Mouse (Mus musculus) testis, postnatal 10 days (tissue): ENCODE data around the gene Cdh6.

Experiments used
- DNase-seq: peaks from one replicate; pipeline ENCODE4 v3.0.0; 2021; ENCODE audit warnings: low spot score

The Cdh6 gene

DNA sequence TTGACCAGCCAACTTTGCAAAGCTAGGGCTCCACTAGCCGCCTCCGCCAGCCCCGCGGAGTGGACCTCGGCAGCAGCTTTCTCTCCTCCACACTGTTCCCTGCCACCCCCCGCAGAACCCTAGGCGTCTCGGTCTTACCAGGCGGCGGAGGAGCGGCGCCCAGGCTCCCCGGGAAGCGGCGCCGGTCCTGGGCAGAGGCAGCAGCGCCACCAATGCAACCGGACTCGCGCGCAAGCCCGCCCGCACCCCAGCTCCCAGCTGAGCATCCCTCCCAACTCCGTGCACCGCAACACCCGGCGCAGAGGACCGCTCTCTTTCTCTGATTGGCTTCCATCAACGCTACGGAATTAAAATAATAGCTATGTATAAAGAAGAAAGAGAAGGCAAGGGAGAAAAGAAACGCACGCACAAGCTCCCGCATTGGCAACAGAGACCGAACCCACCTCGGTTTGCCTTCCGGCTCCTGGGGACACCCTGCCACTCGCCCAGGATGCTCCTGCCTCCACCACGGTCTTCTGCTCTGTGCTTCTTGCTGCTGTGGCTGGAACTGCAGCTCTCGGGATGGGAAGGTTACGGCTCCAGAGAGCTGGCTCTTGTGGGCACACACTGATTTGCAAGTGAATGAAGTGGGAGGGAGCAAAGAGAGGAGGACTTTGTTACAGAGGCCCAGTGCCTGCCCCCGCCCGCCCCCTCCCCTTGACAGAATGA is at the start of gene Cdh6:
Cdh6 (minus strand) TSS at position 605 of the 708 bp plus-strand sequence.
- peak; percentile 46 for DNase-seq

DNA sequence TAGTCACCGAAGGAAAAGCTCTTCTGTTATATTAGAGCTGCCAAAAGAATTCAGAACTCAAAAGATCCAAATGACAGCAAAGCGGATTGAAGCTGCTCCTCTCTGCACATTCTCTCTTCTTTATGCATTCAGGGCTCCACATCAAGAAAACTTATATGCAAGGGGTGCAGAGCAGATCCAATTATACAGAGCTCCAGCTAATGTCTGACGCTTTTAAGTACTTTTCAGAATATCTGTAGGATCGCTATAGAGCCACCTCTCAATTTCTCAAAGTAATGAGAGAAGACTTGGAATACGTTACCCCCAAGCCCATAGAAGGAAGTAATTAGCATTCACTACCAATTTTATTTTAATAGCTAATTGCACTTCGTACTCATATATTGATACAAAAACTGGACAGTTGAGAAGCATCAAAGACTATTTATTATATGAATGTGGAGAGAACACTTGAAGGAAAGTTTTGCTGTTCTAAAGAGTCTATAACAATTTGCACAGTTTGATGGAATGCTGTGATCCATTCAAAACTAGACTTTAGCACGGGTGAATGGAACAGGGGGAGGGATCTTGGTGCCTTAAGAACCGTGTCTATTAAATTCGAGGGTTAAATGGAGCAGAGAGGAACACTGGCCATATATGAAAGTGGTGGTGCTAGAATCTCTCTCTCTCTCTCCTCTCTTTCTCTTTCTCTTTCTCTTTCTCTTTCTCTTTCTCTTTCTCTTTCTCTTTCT is 46.4 kb upstream of the Cdh6 start:
- DNase-seq = no peak

DNA sequence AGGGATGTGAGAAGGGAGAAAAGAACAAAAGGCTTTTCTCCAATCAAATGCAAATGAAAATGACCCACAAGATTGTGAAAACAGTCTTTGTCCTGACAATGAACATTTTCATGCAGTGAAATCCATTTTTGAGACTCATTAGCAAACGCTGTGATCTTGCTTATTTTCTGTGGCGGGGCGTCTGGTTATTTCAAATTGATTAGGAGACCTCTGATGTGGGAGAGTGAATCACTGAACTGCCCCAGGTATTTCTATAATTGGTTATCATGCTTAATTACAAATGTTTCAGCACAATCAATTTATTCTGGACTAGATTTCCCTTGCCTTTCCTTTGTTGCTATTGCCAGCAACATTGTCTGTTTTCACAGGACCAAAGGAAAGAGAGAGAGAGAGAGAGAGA is 44.3 kb upstream of the Cdh6 start:
- no peak for DNase-seq

DNA sequence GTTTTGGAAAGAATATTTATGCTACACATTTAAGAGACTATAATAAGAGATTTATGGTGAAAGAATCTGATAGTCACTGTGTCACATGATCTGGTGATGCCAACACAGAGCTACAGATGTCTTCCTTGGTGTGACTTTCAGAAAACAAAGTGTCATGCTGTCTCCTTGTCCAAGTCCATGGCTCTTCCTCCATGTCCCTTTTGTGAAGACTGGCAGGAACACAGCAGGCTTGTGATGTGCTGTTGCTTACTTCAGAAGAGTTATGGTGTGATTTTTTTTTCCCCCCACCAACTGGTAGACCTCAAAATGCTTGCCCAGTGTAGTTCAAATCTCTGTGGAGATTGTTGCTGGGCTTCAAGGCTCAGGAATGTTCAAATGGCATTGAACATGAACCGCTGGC is 43.7 kb upstream of the Cdh6 start:
- no peak for DNase-seq

DNA sequence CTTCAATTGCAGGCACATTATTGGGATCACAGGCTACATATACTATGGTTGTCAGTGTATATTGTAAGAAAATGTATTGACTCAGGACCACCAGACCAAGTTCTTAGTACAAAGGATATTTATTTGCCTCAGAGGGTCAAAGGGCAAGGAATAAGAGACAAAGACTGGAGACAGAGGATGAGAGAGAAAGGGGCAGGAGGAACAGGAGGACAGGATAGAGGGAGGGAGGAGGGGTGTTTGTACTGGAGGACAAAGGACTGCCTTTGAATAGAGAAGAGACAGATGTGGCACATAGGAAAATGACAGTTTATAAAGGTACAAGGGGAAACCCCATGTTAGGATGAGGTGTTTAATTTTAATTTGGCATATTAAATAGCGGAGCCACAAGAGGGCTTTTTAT is 39.5 kb upstream of the Cdh6 start:
- no peak for DNase-seq

DNA sequence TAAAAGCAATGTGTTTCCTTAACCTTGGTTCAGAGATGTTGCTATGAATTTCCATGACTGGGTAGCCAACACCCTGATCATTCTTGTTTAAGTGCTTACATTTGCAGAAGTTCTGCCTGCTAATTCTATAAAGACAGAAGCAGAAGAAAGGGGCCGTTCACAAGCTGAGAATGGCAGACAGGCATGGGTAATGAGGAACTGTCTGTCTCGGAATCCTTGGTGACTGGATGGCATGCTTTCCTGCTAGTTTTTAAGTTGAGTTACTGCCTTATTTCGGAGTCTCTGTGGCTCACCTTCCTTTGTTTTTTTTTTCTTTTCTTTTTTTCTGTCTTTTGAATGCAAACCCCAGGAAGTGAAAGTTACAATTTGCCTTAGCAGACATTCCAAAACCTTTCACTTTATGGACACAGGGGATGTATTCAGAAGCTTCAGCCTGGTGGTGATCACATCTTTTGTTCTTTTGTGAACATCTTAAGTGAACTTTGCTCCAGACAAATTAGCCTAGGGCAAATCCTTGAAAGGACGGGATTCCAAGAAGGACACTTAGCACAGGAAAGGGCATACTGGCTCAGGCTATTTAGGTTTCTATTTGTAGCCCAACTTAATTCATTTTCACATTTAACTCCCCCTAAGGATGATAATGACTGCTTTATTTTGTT is 38.7 kb upstream of the Cdh6 start:
- DNase-seq = no peak

DNA sequence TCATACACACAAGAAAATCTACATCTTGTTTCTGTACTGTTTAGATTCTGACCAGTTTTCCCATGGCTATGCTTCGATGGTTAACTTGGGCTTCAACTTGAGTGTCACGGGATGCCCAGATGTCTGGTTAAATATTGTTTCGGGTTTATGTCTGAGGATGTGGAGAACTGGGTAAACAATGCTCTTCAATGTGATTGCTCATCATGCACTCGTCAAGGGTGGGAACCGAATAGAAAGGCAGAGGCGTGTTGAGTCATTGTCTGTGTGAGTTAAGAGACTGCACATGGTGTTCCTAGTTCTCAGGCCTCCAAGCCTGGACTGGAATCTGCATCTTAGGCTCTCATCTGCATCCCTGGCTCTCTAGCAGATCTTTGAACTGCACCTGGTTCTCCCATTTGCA is 36.7 kb upstream of the Cdh6 start:
- no peak for DNase-seq

DNA sequence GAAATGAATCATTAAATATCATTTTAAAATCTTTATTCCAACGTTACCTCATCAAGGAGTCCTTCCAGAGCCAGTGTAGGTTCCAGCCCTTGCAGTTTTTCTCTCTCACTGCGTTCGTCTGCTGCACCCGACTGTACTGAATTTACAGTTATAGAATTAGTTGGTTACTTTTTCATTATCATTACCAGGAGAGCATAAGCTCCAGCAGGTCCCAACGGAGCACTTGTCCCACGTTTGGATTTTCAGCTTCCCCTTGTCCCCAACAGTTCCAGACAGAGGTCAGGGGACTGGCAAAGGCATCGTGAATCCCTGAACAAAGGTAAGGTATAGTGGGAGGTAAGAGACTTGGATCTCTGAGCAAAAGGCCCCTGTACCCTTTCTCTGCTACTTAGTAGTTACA is 35.2 kb upstream of the Cdh6 start:
- DNase-seq = no peak

DNA sequence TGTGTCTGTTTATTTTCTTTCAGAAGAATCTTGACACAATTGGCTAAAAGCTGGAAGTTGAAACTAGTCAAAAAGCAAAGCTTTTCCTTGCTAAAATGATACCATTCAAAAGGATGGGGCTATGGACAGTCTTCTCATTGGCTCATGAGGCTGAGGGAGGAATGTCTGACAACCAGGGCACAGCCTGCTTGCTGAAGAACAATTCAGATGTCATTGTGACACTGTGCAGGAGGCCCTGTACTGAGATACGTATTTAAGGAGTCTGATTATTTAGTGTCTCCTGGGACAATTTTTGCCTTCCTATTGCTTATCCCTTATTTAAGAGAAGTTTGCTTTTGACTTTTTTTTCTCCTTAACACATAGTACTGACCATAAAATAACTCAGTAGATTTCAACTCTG is 22.8 kb upstream of the Cdh6 start:
- DNase-seq = no peak

DNA sequence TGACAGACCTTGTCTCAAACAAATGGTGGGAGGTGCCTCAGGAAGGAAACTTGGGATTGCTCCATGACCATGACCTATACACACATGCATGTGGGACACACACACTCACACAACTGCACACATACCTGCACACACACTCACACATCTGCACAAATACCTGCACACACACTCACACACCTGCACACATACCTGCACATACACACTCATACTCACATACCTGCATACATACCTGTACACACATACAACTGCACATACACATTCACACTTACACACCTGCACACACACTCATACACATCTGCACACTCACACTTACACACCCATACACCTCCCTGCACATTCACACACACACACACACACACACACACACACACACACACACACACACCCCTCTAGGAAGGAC is 20.6 kb upstream of the Cdh6 start:
- DNase-seq = no peak

DNA sequence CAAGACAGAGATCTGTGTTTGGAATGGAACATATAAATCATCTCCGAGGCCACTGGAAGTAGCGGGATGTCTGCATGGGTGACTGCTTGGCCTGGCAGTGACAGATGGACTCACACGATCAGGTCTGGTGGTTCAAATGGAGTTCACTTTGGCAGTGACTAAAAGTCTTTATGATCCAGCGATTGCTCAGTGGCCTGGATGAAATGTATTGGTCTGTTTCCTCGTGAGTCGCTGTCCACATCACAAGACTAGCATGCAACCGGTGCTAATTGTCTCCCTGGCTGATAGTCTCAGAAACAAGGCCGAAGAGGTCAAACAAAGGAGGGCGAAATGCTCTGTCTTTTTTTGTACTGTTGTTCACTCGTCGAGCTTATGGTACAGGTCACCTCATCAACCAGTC is 19.6 kb upstream of the Cdh6 start:
- DNase-seq = no peak

DNA sequence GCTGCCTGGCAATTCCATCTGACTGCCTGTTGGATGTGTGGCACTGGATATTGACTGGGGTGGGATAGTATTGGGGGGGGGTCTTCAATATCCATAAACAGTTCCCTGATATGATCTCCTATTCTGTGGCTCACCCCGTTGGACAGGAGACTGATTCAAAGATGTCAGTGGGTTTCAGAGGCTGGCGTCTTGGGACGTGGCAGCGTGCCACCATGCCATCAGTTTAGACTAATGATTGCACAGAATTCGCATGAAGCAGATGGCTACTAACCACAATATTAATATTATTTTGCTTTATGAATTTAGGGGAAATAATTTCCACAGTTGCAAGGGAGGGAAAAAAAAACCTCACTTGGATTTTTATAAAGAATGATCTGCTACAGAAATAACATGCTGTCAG is 10.2 kb upstream of the Cdh6 start:
- no peak for DNase-seq

DNA sequence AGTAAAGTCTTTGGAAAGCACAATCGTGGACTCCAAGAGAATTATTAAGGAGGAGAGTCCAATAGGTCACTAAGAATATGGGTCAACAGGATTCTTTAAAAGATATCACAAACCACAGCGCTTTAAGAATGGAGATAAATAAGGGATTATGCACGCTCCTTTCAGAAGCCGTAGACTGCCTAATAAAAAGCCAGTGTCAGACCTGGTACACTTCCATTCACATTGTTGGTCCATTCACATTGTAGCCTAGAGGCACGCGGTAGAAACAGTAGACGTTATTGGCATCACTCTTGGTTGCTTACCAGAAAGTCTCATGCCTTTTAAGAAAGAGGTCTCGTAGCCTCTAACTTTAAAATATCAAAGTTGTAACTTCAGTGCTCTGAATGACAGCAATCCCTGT is 8.0 kb upstream of the Cdh6 start:
- no peak for DNase-seq

DNA sequence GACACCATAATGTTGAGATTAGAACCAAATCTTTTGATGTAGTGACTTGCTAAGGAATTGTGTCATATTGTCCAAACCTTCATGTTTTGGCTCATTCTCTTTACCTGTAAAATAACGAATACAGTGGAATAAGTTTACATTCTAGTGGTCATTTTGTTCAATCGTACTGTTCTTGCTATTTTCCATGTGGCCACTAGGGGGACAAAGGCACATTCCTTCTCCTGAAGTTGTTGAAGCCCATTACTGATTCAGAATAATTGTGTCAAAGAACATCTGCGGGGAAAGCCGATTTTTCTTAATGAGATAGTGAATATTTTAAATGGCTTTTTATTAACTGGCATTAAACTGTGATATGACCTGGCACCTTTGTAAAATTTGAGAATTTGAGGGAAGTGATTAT is 7.5 kb upstream of the Cdh6 start:
- no peak for DNase-seq

DNA sequence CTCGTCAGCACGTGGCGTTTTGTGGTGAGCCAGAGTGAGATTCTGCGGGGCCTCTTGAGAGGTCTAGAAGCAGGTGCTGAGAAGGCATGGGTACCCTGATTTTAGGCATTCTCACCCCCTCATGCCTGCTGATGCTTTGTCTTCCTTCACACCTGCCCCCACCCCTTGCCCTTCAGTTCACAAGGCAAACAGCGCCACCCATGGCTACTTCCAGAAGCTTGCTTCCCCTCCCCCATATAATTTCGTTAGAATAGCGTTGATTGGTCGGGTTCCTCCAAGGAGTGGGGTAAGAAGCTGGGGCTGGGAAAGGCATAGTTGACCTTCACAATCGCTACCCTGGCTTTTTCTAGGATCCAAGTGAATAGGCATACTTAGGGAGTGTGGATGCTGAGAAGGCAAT is 2.5 kb upstream of the Cdh6 start:
- DNase-seq = no peak

DNA sequence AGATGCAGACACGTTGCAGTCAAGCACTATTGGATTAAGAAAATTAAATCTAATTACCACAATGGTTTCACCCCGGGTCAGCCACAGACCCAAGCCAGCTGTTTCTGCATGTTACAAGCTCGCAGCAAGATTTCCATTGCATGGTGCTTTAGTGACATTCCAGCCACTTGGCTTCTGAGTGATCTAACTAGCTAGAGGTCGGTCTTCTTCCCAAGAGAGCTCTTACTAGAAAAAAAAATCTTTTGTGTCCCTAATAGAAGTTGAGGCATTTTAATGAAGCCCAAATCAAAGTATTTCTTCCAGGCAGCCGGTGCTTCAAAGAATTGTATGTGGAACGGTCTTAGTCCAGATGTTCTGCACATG is 1.1 kb upstream of the Cdh6 start:
- no peak for DNase-seq

DNA sequence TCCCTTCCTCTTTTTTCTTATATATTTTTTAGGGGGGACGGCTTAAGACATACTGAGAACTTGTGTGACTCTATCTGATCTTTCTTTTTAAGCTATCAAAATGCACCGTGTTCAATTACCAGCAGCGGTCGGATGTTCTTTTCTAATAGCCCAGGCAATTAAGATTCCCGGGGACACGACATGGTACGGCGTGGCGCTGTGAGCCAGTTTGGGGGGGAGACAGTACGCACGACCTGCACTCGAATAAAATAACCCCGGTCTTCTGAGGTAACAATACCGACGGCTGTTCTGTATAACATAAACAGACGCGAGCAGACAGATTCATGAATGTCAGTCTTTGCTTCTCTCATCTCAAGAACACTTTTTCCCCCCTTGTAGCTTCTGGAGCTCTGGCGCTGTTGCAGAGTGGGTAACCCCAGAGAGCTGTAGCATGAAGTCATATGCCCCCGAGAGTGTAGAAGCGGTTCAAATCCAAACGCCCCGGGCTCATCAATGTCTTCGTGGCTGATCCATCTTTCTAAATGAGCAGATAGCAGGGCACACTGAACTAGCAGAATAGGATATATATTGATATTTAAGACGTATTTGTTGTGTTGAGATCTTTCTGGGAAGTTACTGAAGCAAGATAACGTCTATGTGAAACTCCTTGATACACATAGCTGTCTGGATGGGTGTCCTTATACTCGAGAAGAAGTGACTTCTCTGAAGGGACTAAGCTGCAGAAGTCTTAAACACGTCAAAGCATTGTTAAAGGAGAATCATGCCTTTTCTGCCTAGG is 554 bp upstream of the Cdh6 start:
- no peak for DNase-seq

DNA sequence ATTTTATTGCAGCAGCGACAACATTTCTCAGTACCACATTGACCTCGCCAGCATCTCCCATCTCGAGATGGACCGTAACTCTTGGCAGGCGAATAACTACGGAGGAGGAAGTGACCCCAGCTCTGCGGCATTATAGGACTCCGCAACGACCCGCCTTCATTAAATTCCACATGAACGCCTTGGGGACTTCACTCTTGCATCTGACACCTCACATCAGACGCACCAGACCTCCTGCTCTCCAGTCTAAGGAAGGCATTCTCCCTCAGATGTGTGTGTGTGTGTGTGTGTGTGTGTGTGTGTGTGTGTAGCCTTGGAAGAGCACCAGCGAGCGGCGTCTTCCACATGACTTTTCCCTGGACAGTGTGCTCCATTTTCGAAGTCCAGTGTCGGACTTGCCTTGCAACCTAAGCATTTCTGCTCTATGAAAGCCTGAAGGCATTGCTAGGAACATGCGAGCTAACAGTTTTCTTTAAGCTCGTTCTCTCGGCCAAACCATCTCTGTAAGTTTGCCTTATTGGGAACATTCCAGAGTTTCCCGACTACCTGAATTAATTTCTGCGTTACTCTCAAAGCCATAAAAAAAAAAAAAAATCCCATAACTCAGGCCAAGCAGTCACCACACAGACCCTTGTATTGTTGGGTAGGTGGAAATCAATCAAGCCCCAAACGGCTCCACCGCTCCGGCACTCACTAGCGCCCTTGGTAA is 957 bp downstream of the Cdh6 start:
- no peak for DNase-seq

DNA sequence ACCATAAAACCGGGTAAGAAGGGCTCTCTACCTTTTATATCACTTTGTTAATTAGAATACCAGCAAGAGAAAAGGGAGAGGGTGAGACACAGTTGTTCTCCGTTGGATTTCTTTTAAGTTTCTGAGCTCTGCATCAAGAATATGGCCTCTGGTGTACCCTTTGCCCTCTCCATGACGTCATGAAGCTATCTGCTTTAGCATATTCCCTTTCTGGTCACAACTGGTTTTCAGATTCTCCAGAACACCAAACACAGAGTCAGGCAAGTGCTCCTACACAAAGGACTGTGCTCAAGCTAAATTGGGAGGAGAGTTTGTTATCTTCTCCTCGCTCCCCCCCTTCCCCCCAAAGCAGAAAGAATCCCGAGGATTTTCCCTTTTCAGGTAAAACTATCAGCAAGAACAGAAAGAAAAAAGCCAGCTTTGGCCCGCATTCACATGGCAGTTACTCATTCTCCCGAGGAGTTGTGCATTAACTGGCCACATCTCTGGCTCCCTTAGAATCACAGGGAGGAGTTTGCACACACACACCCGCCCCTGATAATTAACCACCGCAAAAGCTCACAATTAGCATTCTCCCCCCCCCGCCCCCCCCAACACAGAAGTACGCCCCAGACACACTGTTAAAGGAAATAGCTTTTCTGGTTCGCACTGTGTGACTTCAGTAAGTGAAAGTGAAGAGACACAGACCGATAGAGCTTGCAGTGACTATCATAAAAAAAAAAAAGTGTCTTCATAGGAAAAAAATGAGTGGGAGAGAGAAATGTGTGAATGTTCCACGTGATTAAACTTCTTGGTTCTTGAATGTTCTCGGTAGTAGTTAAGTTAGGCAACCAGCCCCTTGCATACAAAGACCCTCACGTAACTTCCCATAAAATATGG is 1.8 kb downstream of the Cdh6 start:
- DNase-seq = no peak

DNA sequence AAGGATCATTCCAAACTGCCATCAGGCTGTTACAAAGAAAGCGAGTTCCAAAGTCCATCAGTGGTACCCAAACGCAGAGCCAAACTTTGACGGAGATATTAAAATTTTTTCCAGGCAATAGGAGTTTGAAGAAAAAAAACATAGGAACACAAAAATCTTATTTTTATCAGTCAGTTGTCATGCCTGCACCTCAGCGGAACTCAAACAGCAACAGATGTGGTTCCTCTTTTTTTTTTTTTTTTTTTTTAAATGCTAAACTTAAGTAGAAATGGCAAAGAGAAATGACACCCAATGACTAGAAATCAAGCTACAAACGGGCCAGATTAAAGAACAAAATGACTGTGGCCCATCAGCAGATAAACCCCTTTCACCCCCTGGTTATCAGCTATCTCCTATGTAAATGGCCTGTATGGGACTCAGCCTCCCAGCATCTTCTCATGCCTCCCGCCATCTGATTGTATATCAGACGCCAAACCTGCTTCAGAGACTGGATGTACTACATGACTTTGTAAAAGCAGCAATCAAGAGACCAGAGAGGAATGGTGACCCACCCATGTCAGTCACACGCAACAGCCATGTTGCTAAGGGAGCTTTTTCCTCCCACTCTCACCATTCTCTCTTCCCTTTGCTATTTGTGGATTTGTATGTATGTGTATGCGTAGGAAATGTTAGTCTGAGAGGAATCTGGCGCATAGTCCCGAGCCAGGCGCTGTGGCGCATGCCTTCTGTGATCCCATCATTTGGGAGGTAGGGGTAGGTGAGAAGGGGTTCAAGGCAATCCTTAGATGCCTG is 8.2 kb downstream of the Cdh6 start:
- no peak for DNase-seq
